Mouse (Mus musculus) hindbrain, embryonic 15.5 days (tissue): Measurements from ENCODE around the gene 2610507B11Rik. TPM values are rescaled to one million over a fixed set of nuclear protein-coding genes. Genes with fewer than 3 reads are reported as not detected.
A peak's percentile ranks its signal among the peaks of the same experiment; 100 is the strongest.

Source experiments
- ATAC-seq: fragments of 200-750 bp; cut with Nextera tagmentation; 2 replicates; pipeline ENCODE4 v1.8.0; 2017; ENCODE audit warnings: low read depth, moderate number of reproducible peaks, moderate TSS enrichment; ENCODE audit not compliant: low FRiP score
- H3K27ac ChIP-seq: fragments of 300-500 bp; sonication (generic); replicated peaks from 2 replicates; pipeline ENCODE4 v1.5.1; 2015; ENCODE audit warnings: mild to moderate bottlenecking, inconsistent platforms
- H3K27me3 ChIP-seq: fragments of 300-500 bp; sonication (generic); 2 replicates; pipeline ENCODE4 v1.6.1; 2015; ENCODE audit warnings: control low read depth, inconsistent platforms
- H3K36me3 ChIP-seq: fragments of 300-500 bp; sonication (generic); 2 replicates; pipeline ENCODE4 v1.6.1; 2015; ENCODE audit warnings: control low read depth, inconsistent platforms
- H3K4me1 ChIP-seq: fragments of 300-500 bp; sonication (generic); replicated peaks from 2 replicates; pipeline ENCODE4 v1.6.1; 2015; ENCODE audit warnings: control low read depth, inconsistent platforms
- H3K4me2 ChIP-seq: fragments of 300-500 bp; sonication (generic); 2 replicates; pipeline ENCODE4 v1.6.1; 2015; ENCODE audit warnings: moderate library complexity, mild to moderate bottlenecking, inconsistent platforms
- H3K4me3 ChIP-seq: fragments of 300-500 bp; sonication (generic); 2 replicates; pipeline ENCODE4 v1.5.1; 2015; ENCODE audit warnings: mild to moderate bottlenecking, inconsistent platforms
- H3K9ac ChIP-seq: fragments of 300-500 bp; sonication (generic); 2 replicates; pipeline ENCODE4 v1.6.1; 2015; ENCODE audit warnings: inconsistent platforms
- H3K9me3 ChIP-seq: fragments of 300-500 bp; sonication (generic); 2 replicates; pipeline ENCODE4 v1.6.1; 2016; ENCODE audit warnings: control low read depth, inconsistent platforms
- WGBS: fragments of 180-500 bp; shearing (Covaris S2); methylation state at CpG from one replicate; pipeline ENCODE4 v1.1.7; 2015; 5-methylcytosine and 5-hydroxymethylcytosine counted together
- polyA plus RNA-seq: library from polyadenylated mRNA; unstranded; fragments of >200 nt; fragmentation: Nextera tagmentation; extraction: Ambion mirVana; gene quantifications from 2 replicates; pipeline ENCODE4 v1.2.1, GENCODE M21; 2015

Gene 2610507B11Rik
- polyA plus RNA-seq, 1 experiment from 2014 or later = 50.9 TPM

DNA sequence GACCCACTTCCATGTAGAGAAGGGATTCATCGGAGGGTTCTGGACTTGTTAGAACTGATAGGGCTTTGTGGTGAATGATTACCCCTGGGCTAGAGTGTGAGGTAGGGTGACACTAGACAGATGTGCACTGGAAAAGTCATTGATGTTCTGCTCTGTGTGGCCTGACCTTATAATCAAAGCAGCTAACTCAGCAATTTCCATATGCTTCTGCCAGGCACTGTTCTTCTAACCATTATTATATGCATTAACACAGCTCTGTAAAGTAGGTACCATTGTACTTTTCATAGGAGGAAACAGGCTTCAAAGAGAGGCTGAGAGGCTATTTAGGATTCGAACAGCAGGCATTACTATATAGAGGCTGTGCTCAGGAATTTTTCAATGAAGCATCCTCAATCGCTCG lies 65.7 kb downstream of the 2610507B11Rik start:
- WGBS = 91% methylated on average over 4 of the region's 4 CpGs
- Histone ChIP-seq H3K27me3 (no peaks in the 10 kb centered on the region), H3K9me3 (no peaks in the 10 kb centered on the region), H3K36me3 (no peaks in the 10 kb centered on the region), H3K4me2 (no peak overlapping the region), H3K4me1 (peaks cover 33% of the 10 kb centered on the region), H3K27ac (no peak overlapping the region), H3K9ac (no peak overlapping the region), H3K4me3 (no peak overlapping the region)
- ATAC-seq = no peak

- no peaks in the 10 kb centered on the region for H3K9me3 ChIP-seq
- peak within 1 kb of the TSS; percentile 76 for H3K27ac ChIP-seq
- peaks cover 27% of the 10 kb centered on the region for H3K4me1 ChIP-seq
- ATAC-seq = peak; percentile 92
- peak within 1 kb of the TSS; percentile 78 for H3K9ac ChIP-seq
- peak within 1 kb of the TSS; percentile 80 for H3K4me2 ChIP-seq
- peak within 1 kb of the TSS; percentile 85 for H3K4me3 ChIP-seq
- H3K36me3 ChIP-seq = peaks cover 5% of the 10 kb centered on the region; the same call in 1 of the 2 replicates
- WGBS = 13% methylated on average over 37 of the region's 37 CpGs
- no peaks in the 10 kb centered on the region for H3K27me3 ChIP-seq
Measured at GRCm38 (mm10) chr11:78327634-78328511, 66.3 kb downstream of the 2610507B11Rik start, which contains the start of gene Pigs. TSS of gene Pigs (plus strand) at chr11:78328415.

DNA sequence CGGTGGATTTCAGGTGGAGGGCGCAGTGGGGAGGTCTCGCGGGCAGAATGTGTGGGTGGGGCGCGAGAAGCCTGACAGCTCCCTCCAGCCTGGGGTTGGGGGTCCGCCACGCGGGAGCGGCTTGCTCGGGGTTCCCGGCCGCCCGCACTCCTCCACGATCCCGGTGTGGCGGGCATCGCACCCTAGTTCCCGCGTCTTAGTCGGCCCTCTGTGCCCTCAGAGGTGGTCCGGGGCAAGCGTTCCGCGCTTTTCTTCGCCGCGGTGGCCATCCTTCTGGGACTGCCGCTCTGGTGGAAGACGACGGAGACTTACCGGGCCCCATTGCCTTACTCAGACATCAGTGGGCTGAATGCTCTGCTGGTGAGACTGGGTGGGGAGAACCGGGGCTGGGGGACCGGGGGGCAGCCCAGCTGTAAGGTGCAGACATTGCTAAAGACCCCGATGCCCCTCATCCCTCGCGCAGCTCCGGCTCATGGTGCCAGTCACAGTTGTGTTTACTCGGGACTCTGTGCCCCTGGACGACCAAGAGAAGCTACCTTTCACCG lies 67.0 kb downstream of the 2610507B11Rik start:
- WGBS = under 1% methylated on average over 41 of the region's 41 CpGs
- no peaks in the 10 kb centered on the region for H3K27me3 ChIP-seq
- H3K36me3 ChIP-seq = peaks cover 12% of the 10 kb centered on the region
- peaks cover 20% of the 10 kb centered on the region for H3K4me1 ChIP-seq
- H3K4me3 ChIP-seq = peak overlapping the region; percentile 85
- no peaks in the 10 kb centered on the region for H3K9me3 ChIP-seq
- peak overlapping the region; percentile 78 for H3K9ac ChIP-seq
- H3K4me2 ChIP-seq = peak overlapping the region; percentile 80
- ATAC-seq = peak; percentile 70
- H3K27ac ChIP-seq = peak overlapping the region; percentile 76

DNA sequence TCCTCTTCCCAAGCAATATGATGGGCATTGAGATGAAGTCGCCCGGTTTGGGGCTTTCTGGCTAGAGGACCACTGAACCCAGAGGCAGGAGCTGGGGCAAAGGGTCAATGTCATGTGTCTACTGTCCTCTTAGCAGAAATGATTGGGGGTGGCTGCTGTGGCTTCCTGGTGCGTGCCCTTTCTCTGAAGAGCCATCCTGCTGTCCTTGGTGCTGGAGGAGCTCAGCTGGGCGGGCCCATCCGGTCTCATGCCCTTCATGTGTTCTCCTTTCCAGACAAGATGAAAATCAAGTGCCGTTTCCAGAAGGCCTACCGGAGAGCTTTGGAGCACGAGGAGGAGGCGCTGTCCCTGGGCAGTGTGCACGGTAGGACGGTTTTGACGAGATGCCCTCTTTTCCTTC lies 71.1 kb downstream of the 2610507B11Rik start:
- Histone ChIP-seq H3K27me3 (no peaks in the 10 kb centered on the region), H3K4me3 (no peak overlapping the region), H3K36me3 (peaks cover 36% of the 10 kb centered on the region), H3K9me3 (no peaks in the 10 kb centered on the region), H3K27ac (no peak overlapping the region), H3K4me1 (peaks cover 10% of the 10 kb centered on the region), H3K4me2 (no peak overlapping the region), H3K9ac (no peak overlapping the region)
- no peak for ATAC-seq
- 97% methylated on average over 12 of the region's 12 CpGs for WGBS

GRCm38 (mm10) chr11:78333992-78334391 lies 72.4 kb downstream of the 2610507B11Rik start:
- H3K9ac ChIP-seq = no peak overlapping the region
- no peaks in the 10 kb centered on the region for H3K27me3 ChIP-seq
- no peak overlapping the region for H3K27ac ChIP-seq
- peaks cover 8% of the 10 kb centered on the region for H3K4me1 ChIP-seq
- WGBS = 94% methylated on average over 5 of the region's 5 CpGs
- no peaks in the 10 kb centered on the region for H3K9me3 ChIP-seq
- ATAC-seq = no peak
- peaks cover 43% of the 10 kb centered on the region for H3K36me3 ChIP-seq
- no peak overlapping the region for H3K4me2 ChIP-seq
- H3K4me3 ChIP-seq = no peak overlapping the region

GRCm38 (mm10) chr11:78337040-78337439 lies 75.5 kb downstream of the 2610507B11Rik start:
- peaks cover 67% of the 10 kb centered on the region for H3K36me3 ChIP-seq
- no peak overlapping the region for H3K9ac ChIP-seq
- no peak for ATAC-seq
- no peak overlapping the region for H3K4me2 ChIP-seq
- no peaks in the 10 kb centered on the region for H3K4me1 ChIP-seq
- H3K4me3 ChIP-seq = no peak overlapping the region
- H3K27ac ChIP-seq = no peak overlapping the region
- H3K9me3 ChIP-seq = no peaks in the 10 kb centered on the region
- H3K27me3 ChIP-seq = no peaks in the 10 kb centered on the region
- 95% methylated on average over 8 of the region's 8 CpGs for WGBS

Other genes with a start within 250 kb of the 2610507B11Rik start
- gene Dhrs13, start 229.5 kb upstream of the 2610507B11Rik start, polyA plus RNA-seq = 48.6 and 55.6 TPM in 2 replicates
- 103 and 106 TPM in 2 replicates for gene Flot2, start 223.8 kb upstream of the 2610507B11Rik start, polyA plus RNA-seq
- 30.9 and 32.5 TPM in 2 replicates for gene Eral1, start 181.4 kb upstream of the 2610507B11Rik start, polyA plus RNA-seq
- gene Fam222b, start 167.1 kb upstream of the 2610507B11Rik start, polyA plus RNA-seq = 24.0 and 33.3 TPM in 2 replicates
- 98.7 and 102 TPM in 2 replicates for gene Traf4, start 96.2 kb upstream of the 2610507B11Rik start, polyA plus RNA-seq
- gene Nek8, start 85.1 kb upstream of the 2610507B11Rik start, polyA plus RNA-seq = 7.5 and 8.5 TPM in 2 replicates
- gene Tlcd1, start 85.0 kb upstream of the 2610507B11Rik start, polyA plus RNA-seq = 12.8 and 13.2 TPM in 2 replicates
- 743 and 824 TPM in 2 replicates for gene Rpl23a, start 78.2 kb upstream of the 2610507B11Rik start, polyA plus RNA-seq
- gene Rab34, start 73.3 kb upstream of the 2610507B11Rik start, polyA plus RNA-seq = 58.0 and 65.7 TPM in 2 replicates
- 3.1 and 3.2 TPM in 2 replicates for gene Proca1, start 68.4 kb upstream of the 2610507B11Rik start, polyA plus RNA-seq
- gene Sdf2, start 16.0 kb upstream of the 2610507B11Rik start, polyA plus RNA-seq = 91.6 and 92.1 TPM in 2 replicates
- gene Supt6, start 15.8 kb upstream of the 2610507B11Rik start, polyA plus RNA-seq = 24.8 and 27.4 TPM in 2 replicates
- gene BC030499, start 29.1 kb downstream of the 2610507B11Rik start, polyA plus RNA-seq = 0.26 and 0.32 TPM in 2 replicates
- 9.7 and 14.0 TPM in 2 replicates for gene Spag5, start 39.8 kb downstream of the 2610507B11Rik start, polyA plus RNA-seq
- gene Aldoc, start 61.2 kb downstream of the 2610507B11Rik start, polyA plus RNA-seq = 318 and 319 TPM in 2 replicates
- gene Pigs, start 66.7 kb downstream of the 2610507B11Rik start, polyA plus RNA-seq = 84.6 and 92.9 TPM in 2 replicates
- gene Unc119, start 81.7 kb downstream of the 2610507B11Rik start, polyA plus RNA-seq = 88.3 and 94.3 TPM in 2 replicates
- gene Foxn1, start 124.8 kb downstream of the 2610507B11Rik start, polyA plus RNA-seq = not detected in 2 replicates
- gene Slc13a2, start 160.5 kb downstream of the 2610507B11Rik start, polyA plus RNA-seq = not detected in 2 replicates
- 26.0 and 28.4 TPM in 2 replicates for gene Slc46a1, start 203.9 kb downstream of the 2610507B11Rik start, polyA plus RNA-seq
- gene Sarm1, start 236.0 kb downstream of the 2610507B11Rik start, polyA plus RNA-seq = 47.3 and 53.2 TPM in 2 replicates
- 157 and 165 TPM in 2 replicates for gene Vtn, start 237.3 kb downstream of the 2610507B11Rik start, polyA plus RNA-seq
- 0.12 and 0.14 TPM in 2 replicates for gene Sebox, start 241.7 kb downstream of the 2610507B11Rik start, polyA plus RNA-seq